Mouse (Mus musculus) gastrocnemius, postnatal 4 days (tissue): ENCODE results near the gene Mx1. TPM values are rescaled to one million over a fixed set of nuclear protein-coding genes. Genes with fewer than 3 reads are reported as not detected.
A peak's percentile ranks its signal among the peaks of the same experiment; 100 is the strongest.

Experiments
- DNase-seq, 2 experiments: peaks; one replicate each; pipeline ENCODE4 v3.0.0; 2021 to 2022; ENCODE audit warnings: low spot score in 2 of 2, mixed read lengths in 2 of 2
- total RNA-seq, 2 experiments: library from RNA; stranded (reverse); gene quantifications; 2 replicates each; pipeline ENCODE4 v1.2.3; 2021

The Mx1 gene
- total RNA-seq, 2 experiments from 2014 or later: 0.32 to 0.36 TPM

DNA sequence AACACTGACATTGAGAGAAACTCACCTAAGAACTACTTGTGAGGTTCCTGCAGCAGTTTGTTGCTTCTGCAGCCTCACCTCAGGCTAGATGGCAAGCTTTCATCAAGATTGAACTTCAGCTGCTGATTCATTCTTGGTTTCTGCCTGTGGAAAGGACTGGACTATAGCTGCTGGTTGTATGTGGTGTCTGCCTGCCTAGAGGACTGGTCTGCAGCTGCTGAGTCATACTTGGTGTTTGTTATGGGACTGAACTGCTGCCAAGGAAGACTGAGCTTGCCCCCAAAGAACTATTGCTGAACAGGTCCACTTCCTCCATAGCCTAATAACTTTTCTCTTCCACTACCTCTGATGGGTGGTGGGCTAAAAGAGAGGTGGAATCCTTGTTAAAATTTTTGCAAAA is 15.3 kb downstream of the Mx1 start:
- DNase-seq: no peak

GRCm38 (mm10) chr16:97443670-97444263 is 18.9 kb downstream of the Mx1 start:
- DNase-seq: no peak

GRCm38 (mm10) chr16:97441967-97442366 is 20.7 kb downstream of the Mx1 start:
- DNase-seq: no peak

- no peak for DNase-seq
Measured at GRCm38 (mm10) chr16:97438191-97438590, 24.5 kb downstream of the Mx1 start.

DNA sequence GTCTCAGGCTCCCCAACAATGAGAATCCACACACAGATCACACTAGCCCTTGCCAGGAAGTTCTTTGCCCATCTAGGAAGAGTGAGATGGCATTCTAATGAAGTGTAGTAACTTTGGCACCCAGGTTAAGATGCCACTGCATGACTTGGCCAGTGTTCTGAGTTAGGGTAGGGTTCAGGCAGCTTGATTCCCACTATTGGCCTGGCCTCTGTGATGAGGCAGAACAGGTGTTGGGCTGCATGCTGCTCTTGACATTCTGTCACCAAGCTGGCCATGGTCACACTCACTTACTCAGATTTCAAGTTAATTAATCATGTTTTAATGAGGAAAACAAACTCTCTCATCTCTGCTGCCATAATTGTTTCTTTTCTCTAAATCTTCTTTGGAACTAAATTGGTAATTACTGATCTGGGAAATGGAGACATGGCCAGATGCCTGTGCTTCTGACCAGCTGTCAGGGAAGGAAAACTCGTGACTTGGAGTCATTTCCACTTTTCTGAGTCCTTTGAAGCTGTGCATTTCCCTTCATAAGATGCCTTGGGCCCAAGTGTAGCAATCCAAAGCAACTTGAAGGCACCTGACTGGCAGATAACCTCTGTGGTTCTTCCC is 25.2 kb downstream of the Mx1 start:
- peak in 1 of 2 experiments; percentile 17 for DNase-seq

GRCm38 (mm10) chr16:97434206-97434605 is 28.5 kb downstream of the Mx1 start:
- no peak for DNase-seq

GRCm38 (mm10) chr16:97431328-97431727 is 31.4 kb downstream of the Mx1 start:
- peak in 1 of 2 experiments; percentile 16 for DNase-seq

DNA sequence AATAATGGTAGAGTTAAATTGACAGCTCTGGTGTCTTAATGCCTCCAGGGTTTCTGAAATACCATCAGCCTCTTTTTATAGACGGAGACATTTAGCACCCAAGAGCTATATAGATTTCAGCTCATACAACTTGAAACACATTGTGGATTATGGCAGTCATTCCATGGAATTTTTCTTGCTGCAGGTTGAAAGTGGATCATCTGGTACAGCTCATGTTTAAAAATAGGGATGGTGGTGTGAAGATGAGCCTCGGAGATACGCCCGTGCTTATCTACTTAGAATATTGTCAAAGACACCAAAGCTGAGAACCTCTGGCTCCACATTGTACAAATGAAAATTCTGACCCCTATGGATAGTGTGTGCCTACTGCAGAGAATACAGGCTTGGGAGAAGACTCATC is 32.6 kb downstream of the Mx1 start:
- no peak for DNase-seq

- DNase-seq: no peak
Measured at GRCm38 (mm10) chr16:97428026-97428425, 34.7 kb downstream of the Mx1 start.

- no peak for DNase-seq
Measured at GRCm38 (mm10) chr16:97423627-97424026, 39.1 kb downstream of the Mx1 start.

DNA sequence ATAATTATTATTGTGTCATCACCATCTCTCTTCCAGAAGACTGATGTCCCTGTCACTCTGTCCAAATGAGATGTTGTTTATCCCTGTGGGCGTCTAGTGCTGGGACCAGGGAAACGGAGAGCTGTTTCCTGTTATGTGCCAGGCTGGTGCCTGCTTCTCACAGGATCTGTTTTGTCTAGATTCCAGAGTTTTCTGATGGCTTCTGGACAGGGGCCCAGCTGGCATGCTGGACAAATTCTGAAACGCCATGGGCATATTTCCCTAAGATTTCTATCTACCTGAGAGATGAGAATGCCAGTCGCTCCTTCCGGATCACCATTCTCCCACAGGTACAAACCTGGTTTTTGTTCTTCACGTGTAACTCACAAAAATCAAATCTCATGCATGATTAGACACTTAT is 41.0 kb downstream of the Mx1 start:
- no peak for DNase-seq

GRCm38 (mm10) chr16:97418749-97419453 is 43.8 kb downstream of the Mx1 start:
- DNase-seq: no peak

- DNase-seq: peak; percentile 21 to 46
Measured at GRCm38 (mm10) chr16:97417896-97418542, 44.7 kb downstream of the Mx1 start.

GRCm38 (mm10) chr16:97405476-97406012 is 57.2 kb downstream of the Mx1 start:
- no peak for DNase-seq

GRCm38 (mm10) chr16:97402213-97402785 is 60.4 kb downstream of the Mx1 start:
- DNase-seq: no peak

DNA sequence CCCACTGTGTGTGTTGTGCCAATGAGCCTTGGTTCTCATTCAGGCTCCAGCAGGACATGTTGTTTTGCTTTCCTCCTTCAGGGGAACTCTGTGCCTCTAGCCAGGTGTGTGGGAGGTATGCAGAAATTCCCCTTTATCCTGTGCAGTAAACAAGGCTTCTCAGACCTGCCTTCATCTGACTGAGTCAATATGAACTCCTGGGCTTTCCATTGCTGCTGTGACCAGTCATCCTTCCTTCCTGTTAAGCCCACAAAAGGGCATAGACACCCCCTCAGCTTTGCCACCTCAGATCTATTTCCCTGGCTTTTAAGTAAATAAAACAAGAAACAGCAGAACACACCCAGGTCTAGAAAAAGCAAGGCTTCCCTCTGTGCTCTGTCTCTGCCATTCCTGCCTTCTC is 61.0 kb downstream of the Mx1 start:
- DNase-seq: no peak

DNA sequence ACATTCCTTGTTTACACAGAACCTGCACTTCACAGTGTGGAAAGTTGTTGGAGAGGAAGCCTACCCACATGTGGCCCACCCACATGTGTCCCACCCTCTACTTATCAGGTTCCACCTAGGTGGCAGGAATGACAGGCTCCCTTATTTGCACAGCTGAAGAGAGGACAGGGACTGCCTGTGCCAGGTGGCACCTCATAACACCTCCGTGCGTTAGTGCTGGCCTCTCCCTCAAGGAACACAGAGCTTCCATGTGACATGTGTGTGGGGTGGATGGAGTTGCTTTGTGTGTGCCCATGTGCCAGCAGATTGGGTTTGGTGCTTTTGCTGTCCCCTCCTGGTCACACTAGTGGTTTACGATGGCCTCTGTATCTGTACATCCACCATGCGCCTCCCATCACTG is 62.7 kb downstream of the Mx1 start:
- DNase-seq: no peak

GRCm38 (mm10) chr16:97397945-97398531 is 64.7 kb downstream of the Mx1 start:
- DNase-seq: no peak
